Mouse (Mus musculus) gastrocnemius, adult 2 months (tissue): Measurements from ENCODE around the gene Lbx2. TPM values are rescaled to one million over a fixed set of nuclear protein-coding genes. Genes with fewer than 3 reads are reported as not detected.

Experiments used
- DNase-seq: peaks from one replicate; pipeline ENCODE4 v3.0.0; 2022
- H3K27ac ChIP-seq: fragments of 200-600 bp; 2 replicates; pipeline ENCODE4 v1.8.1; 2022; ENCODE audit warnings: mild to moderate bottlenecking
- H3K4me3 ChIP-seq: fragments of 200-600 bp; 2 replicates; pipeline ENCODE4 v1.8.1; 2022; ENCODE audit warnings: mild to moderate bottlenecking, moderate library complexity
- CTCF ChIP-seq: fragments of 200-600 bp; IDR thresholded peaks from 2 replicates; pipeline ENCODE4 v1.8.1; 2022; ENCODE audit warnings: antibody characterized with exemption, mild to moderate bottlenecking, moderate library complexity
- intact Hi-C: fragments of 180-260 bp; cut with DNase I; formaldehyde crosslinking; loops from one replicate; pipeline ENCODE4 v1.15.1; 2025
- total RNA-seq, 2 experiments: library from RNA; stranded (reverse); gene quantifications; 2 replicates each; pipeline ENCODE4 v1.2.3; 2021

Lbx2 gene
- total RNA-seq, 2 experiments from 2014 or later = 0.31 TPM; not detected in 1

- DNase-seq = no peak
- intact Hi-C loops = loop anchor here (5.0 kb wide), 1 partner anchor 105 kb away; no protein-coding TSS in a partner anchor
- Histone ChIP-seq H3K27ac (no peak within 1 kb of the TSS), H3K4me3 (no peak within 1 kb of the TSS)
- TF ChIP-seq CTCF = no peak
These were observed 28.4 kb upstream of the Lbx2 start, which contains the start of gene Dqx1 for GRCm38 (mm10) chr6:83057790-83058189. TSS of gene Dqx1 (plus strand) at chr6:83057844.

GRCm38 (mm10) chr6:83058725-83059124 lies 27.4 kb upstream of the Lbx2 start:
- intact Hi-C loops = loop anchor here (5.0 kb wide), 1 partner anchor 104 kb away; no protein-coding TSS in a partner anchor
- H3K4me3 ChIP-seq = no peak overlapping the region
- no peak overlapping the region for H3K27ac ChIP-seq
- TF ChIP-seq CTCF = no peak
- DNase-seq = no peak

GRCm38 (mm10) chr6:83065995-83066394 lies 20.2 kb upstream of the Lbx2 start:
- no peak for TF ChIP-seq CTCF
- intact Hi-C loops = no loop called here
- H3K27ac ChIP-seq = no peak overlapping the region
- no peak for DNase-seq
- H3K4me3 ChIP-seq = no peak overlapping the region

GRCm38 (mm10) chr6:83066441-83066840 lies 19.7 kb upstream of the Lbx2 start:
- DNase-seq = no peak
- Histone ChIP-seq H3K27ac (no peak overlapping the region), H3K4me3 (no peak overlapping the region)
- TF ChIP-seq CTCF = no peak
- intact Hi-C loops = no loop called here

- no peak for TF ChIP-seq CTCF
- peak overlapping the region; percentile 58; the same call in 1 of the 2 replicates for H3K4me3 ChIP-seq
- intact Hi-C loops = no loop called here
- no peak overlapping the region for H3K27ac ChIP-seq
- no peak for DNase-seq
These were observed 17.9 kb upstream of the Lbx2 start for GRCm38 (mm10) chr6:83068221-83068620.

- Histone ChIP-seq H3K4me3 (peak overlapping the region; percentile 58), H3K27ac (no peak overlapping the region)
- intact Hi-C loops = no loop called here
- no peak for DNase-seq
- no peak for TF ChIP-seq CTCF
These were observed 17.3 kb upstream of the Lbx2 start for GRCm38 (mm10) chr6:83068706-83069487.

- Histone ChIP-seq H3K27ac (no peak overlapping the region), H3K4me3 (peak overlapping the region; percentile 47)
- DNase-seq = no peak
- no peak for TF ChIP-seq CTCF
- intact Hi-C loops = no loop called here
These were observed 16.5 kb upstream of the Lbx2 start for GRCm38 (mm10) chr6:83069488-83070246.

GRCm38 (mm10) chr6:83070247-83070310 lies 16.1 kb upstream of the Lbx2 start, which contains the start of gene Tlx2:
TSS of gene Tlx2 (minus strand) at chr6:83070293.
- no peak within 1 kb of the TSS for H3K27ac ChIP-seq
- intact Hi-C loops = no loop called here
- no peak for DNase-seq
- no peak for TF ChIP-seq CTCF
- H3K4me3 ChIP-seq = peak within 1 kb of the TSS; percentile 58

- Histone ChIP-seq H3K4me3 (peak overlapping the region; percentile 47), H3K27ac (no peak overlapping the region)
- no peak for DNase-seq
- intact Hi-C loops = no loop called here
- TF ChIP-seq CTCF = no peak
These were observed 15.6 kb upstream of the Lbx2 start for GRCm38 (mm10) chr6:83070311-83071219.

- Histone ChIP-seq H3K4me3 (no peak overlapping the region), H3K27ac (no peak overlapping the region)
- no peak for DNase-seq
- intact Hi-C loops = no loop called here
- TF ChIP-seq CTCF = no peak
These were observed 14.9 kb upstream of the Lbx2 start for GRCm38 (mm10) chr6:83071220-83071619.

- no peak overlapping the region for H3K27ac ChIP-seq
- intact Hi-C loops = no loop called here
- H3K4me3 ChIP-seq = no peak overlapping the region
- DNase-seq = no peak
- peak; percentile 17; the same call in 1 of the 2 replicates for TF ChIP-seq CTCF
These were observed 11.2 kb upstream of the Lbx2 start for GRCm38 (mm10) chr6:83074979-83075378.

- intact Hi-C loops = loop anchor here (1.0 to 2.0 kb wide), 2 partner anchors 23 to 80 kb away; partner anchors contain the start of genes Aup1 and Htra2
- peak within 1 kb of the TSS; percentile 88 for H3K4me3 ChIP-seq
- DNase-seq = no peak
- peak within 1 kb of the TSS; percentile 99 for H3K27ac ChIP-seq
- TF ChIP-seq CTCF = no peak
These were observed 8.4 kb upstream of the Lbx2 start, which contains the start of gene Pcgf1 for GRCm38 (mm10) chr6:83077630-83078323. TSS of gene Pcgf1 (plus strand) at chr6:83077869.
